Mouse (Mus musculus) megakaryocyte, embryonic 14.5 days (primary cell): Measurements from ENCODE around the gene Zfp706.

ENCODE experiments used
- FLI1 ChIP-seq: IDR thresholded peaks from 2 replicates; pipeline ENCODE4 v1.6.1; 2012; ENCODE audit warnings: low read length, inconsistent platforms, mixed read lengths
- GATA1 ChIP-seq: IDR thresholded peaks from 3 replicates; pipeline ENCODE4 v1.6.1; 2012; ENCODE audit warnings: mixed read lengths, low read length, inconsistent platforms, borderline replicate concordance

- no peak for TF ChIP-seq GATA1
- no peak for TF ChIP-seq FLI1
Measured at GRCm38 (mm10) chr15:36979488-36980201, 27.9 kb downstream of the Zfp706 start.
